Mouse (Mus musculus): ENCODE measurements at regions not wholly inside any gene's neighbourhood (a gene's known extent, or its start where the extent isn't known, plus 50 kb on each side); places are given as distances from the start of the nearest gene placed in this dataset.

DNA sequence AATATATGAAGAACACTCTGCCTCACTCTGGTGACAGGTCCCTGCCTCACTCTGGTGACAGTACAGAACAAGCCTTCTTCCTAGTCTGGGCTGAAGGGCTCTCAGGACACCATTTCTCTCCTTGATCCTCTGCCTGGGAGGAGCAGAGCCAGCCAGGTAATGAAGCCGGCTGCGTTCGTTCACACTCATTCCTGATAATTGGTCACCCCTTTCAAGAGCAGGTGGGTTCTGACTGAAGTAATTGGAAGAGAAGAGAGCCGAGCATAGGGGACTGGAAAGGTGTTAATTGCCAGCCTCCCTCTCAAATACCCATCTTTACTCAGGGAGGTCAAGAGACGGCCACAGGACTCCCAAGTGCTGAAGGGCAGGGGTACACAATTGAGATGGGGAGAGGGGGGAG is 78.5 kb upstream of the Aldh1b1 start:
- no peak for TF ChIP-seq ZNF384 (IDR thresholded peaks at IDR 0.05; ENCODE audit: low read depth, low read length)
- no peak for TF ChIP-seq CTCF (IDR thresholded peaks at IDR 0.05 in 2 of 3, conservative IDR thresholded peaks at IDR 0.05 in 1 of 3; ENCODE audit: control insufficient read depth in 1 of 3, insufficient read depth in 1 of 3, low read depth in 2 of 3, low read length in 3 of 3, poor library complexity in 1 of 3, severe bottlenecking in 1 of 3)
- TF ChIP-seq NELFE (IDR thresholded peaks at IDR 0.05; ENCODE audit: low read depth, low read length): no peak
- TF ChIP-seq POLR2A (IDR thresholded peaks at IDR 0.05; ENCODE audit: control insufficient read depth in 1 of 2, insufficient read depth in 1 of 2, low read depth in 1 of 2, low read length in 2 of 2, poor library complexity in 1 of 2): no peak
- TF ChIP-seq POLR2AphosphoS5 (IDR thresholded peaks at IDR 0.05; ENCODE audit: borderline replicate concordance, low read depth, low read length): no peak
- TF ChIP-seq POLR2AphosphoS2 (IDR thresholded peaks at IDR 0.05; ENCODE audit: low read length): no peak
- TF ChIP-seq JUND (IDR thresholded peaks at IDR 0.05; ENCODE audit: low read depth, low read length): no peak
